ENCODE assay signal across 9 mouse cellular contexts in genomic region chr10:81143157-81143633, GRCm38 (mm10). TPM values are rescaled to one million over a fixed set of nuclear protein-coding genes. Genes with fewer than 3 reads are reported as not detected.
DNase-seq lines count a peak whose midpoint lies in the region; ATAC-seq and TF ChIP-seq lines count a peak whose summit lies in the region.
"Had no signal": no experiment of that assay in that cellular context is flagged by ENCODE, and none has a peak within 500 bp of the region (broad histone marks: within the 10 kb centered on the region; RNA-seq: fewer than 3 reads in every experiment).

No protein-coding gene starts in this region.

- H3K4me1 ChIP-seq in heart, embryonic 10.5 days = peaks cover 82% of the 10 kb centered on the region
- H3K4me1 ChIP-seq in embryonic fibroblast, embryonic 13.5 days (ENCODE audit: control insufficient read depth, insufficient read depth, low read length) = peaks cover 16% of the 10 kb centered on the region
- peaks cover 9% of the 10 kb centered on the region for H3K4me1 ChIP-seq in stomach, postnatal 0 days (replicated peaks; ENCODE audit: control insufficient read depth, insufficient read depth)
- peaks cover 22% of the 10 kb centered on the region for H3K4me1 ChIP-seq in kidney, adult 2 months (ENCODE audit: control insufficient read depth, insufficient read depth, low read length)

- H3K9ac ChIP-seq in stomach, postnatal 0 days (ENCODE audit: low read length) = peak overlapping the region; percentile 87; the same call in 1 of the 2 replicates

- intact Hi-C loops in gastrocnemius, postnatal 14 days (cut with DNase I; ENCODE audit: low total_unique reads) = no loop called here

- no peak for TF ChIP-seq CTCF in embryonic fibroblast, embryonic 13.5 days (IDR thresholded peaks at IDR 0.05; ENCODE audit: borderline replicate concordance, insufficient read depth, low read length)
- peak; percentile 22; the same call in 1 of the 2 replicates for TF ChIP-seq CTCF in stomach, postnatal 0 days (IDR thresholded peaks at IDR 0.05; ENCODE audit: low read depth)
- TF ChIP-seq CTCF in kidney, adult 2 months (conservative IDR thresholded peaks at IDR 0.05; ENCODE audit: insufficient read depth, insufficient read length, low read depth, low read length) = no peak

- H3K36me3 ChIP-seq in heart, embryonic 10.5 days = peaks cover 60% of the 10 kb centered on the region
- peaks cover 24% of the 10 kb centered on the region for H3K36me3 ChIP-seq in stomach, postnatal 0 days (ENCODE audit: control insufficient read depth, insufficient read depth, low read length)
- peaks cover 5% of the 10 kb centered on the region for H3K36me3 ChIP-seq in kidney, adult 2 months (ENCODE audit: control insufficient read depth, insufficient read depth, low read length)

- no peaks in the 10 kb centered on the region for H3K9me3 ChIP-seq in heart, embryonic 10.5 days
- no peaks in the 10 kb centered on the region for H3K9me3 ChIP-seq in stomach, postnatal 0 days (ENCODE audit: control insufficient read depth, low read length)
- H3K9me3 ChIP-seq: neural tube, embryonic 12.5 days had no signal

- no peak overlapping the region for H3K4me3 ChIP-seq in heart, embryonic 10.5 days
- H3K4me3 ChIP-seq in embryonic fibroblast, embryonic 13.5 days (ENCODE audit: insufficient read depth, low read length) = no peak overlapping the region
- H3K4me3 ChIP-seq in stomach, postnatal 0 days (ENCODE audit: low read depth, low read length) = no peak overlapping the region
- H3K4me3 ChIP-seq in kidney, adult 2 months (ENCODE audit: insufficient read depth, low read depth, low read length) = no peak overlapping the region
- H3K4me3 ChIP-seq: neural tube, embryonic 12.5 days had no signal

- no peak overlapping the region for H3K4me2 ChIP-seq in stomach, postnatal 0 days (replicated peaks; ENCODE audit: low read depth)

- 92% methylated on average over 7 of the region's 7 CpGs for WGBS in heart, embryonic 10.5 days
- WGBS in stomach, postnatal 0 days = 76% methylated on average over 7 of the region's 7 CpGs
- WGBS in kidney, adult 2 months = 87% methylated on average over 7 of the region's 7 CpGs

- ATAC-seq in stomach, postnatal 0 days (ENCODE audit: low FRiP score, low TSS enrichment) = no peak

- DNase-seq in heart, embryonic 10.5 days (ENCODE audit: low spot score) = no peak
- no peak for DNase-seq in heart, adult 9 months (ENCODE audit: low spot score in 2 of 2)
- DNase-seq in urinary bladder, postnatal 14 days (ENCODE audit: low spot score) = peak; percentile 57
- DNase-seq in urinary bladder, postnatal 4 days (ENCODE audit: low spot score in 2 of 2) = no peak
- peak; percentile 59 for DNase-seq in stomach, postnatal 0 days (ENCODE audit: low spot score)
- no peak for DNase-seq in gastrocnemius, postnatal 14 days
- DNase-seq in kidney, adult 2 months = no peak

- no peaks in the 10 kb centered on the region for H3K27me3 ChIP-seq in heart, embryonic 10.5 days (ENCODE audit: insufficient read depth, poor library complexity, severe bottlenecking)
- no peaks in the 10 kb centered on the region for H3K27me3 ChIP-seq in stomach, postnatal 0 days (ENCODE audit: control insufficient read depth, insufficient read depth, low read length)
- no peaks in the 10 kb centered on the region for H3K27me3 ChIP-seq in kidney, adult 2 months (replicated peaks; ENCODE audit: control insufficient read depth, insufficient read depth, low read length)
- H3K27me3 ChIP-seq: neural tube, embryonic 12.5 days had no signal

- TF ChIP-seq EP300 in stomach, postnatal 0 days (optimal IDR thresholded peaks at IDR 0.05) = no peak

- peak overlapping the region; percentile 98; the same call in 1 of the 2 replicates for H3K27ac ChIP-seq in heart, embryonic 10.5 days
- peak overlapping the region; percentile 43; the same call in 1 of the 2 replicates for H3K27ac ChIP-seq in embryonic fibroblast, embryonic 13.5 days (ENCODE audit: insufficient read depth, low read length)
- peak overlapping the region; percentile 96 for H3K27ac ChIP-seq in stomach, postnatal 0 days (replicated peaks)
- H3K27ac ChIP-seq in kidney, adult 2 months (ENCODE audit: insufficient read depth, low read depth, low read length) = no peak overlapping the region
- H3K27ac ChIP-seq: neural tube, embryonic 12.5 days had no signal

- TF ChIP-seq POLR2A in embryonic fibroblast, embryonic 13.5 days (IDR thresholded peaks at IDR 0.05; ENCODE audit: low read depth, low read length) = no peak
- no peak for TF ChIP-seq POLR2A in kidney, adult 2 months (IDR thresholded peaks at IDR 0.05; ENCODE audit: low read depth, low read length)

RNA-seq across cellular contexts. Expression of gene Zbtb7a, which starts 8.2 kb away (rescaled TPM):
- 17.6 and 18.6 TPM in 2 replicates for polyA plus RNA-seq in heart, embryonic 10.5 days (2016; fragmentation: Nextera tagmentation; extraction: Ambion mirVana)
- 16.9 and 23.5 TPM in 2 replicates for polyA plus RNA-seq in embryonic fibroblast, embryonic 13.5 days (2011; ENCODE audit: insufficient read length, low read depth, missing spikeins)
- 87.5 and 94.1 TPM in 2 replicates for polyA plus RNA-seq in stomach, postnatal 0 days (2015; fragmentation: Nextera tagmentation; extraction: Ambion mirVana)
- 10 to 100 TPM; 28.2 to 30.1 TPM for total RNA-seq in gastrocnemius, postnatal 14 days (2021)
- polyA plus RNA-seq in kidney, adult 2 months (2012; rRNA removed) = 36.0 and 37.1 TPM in 2 replicates

RNA-seq across cellular contexts. Expression of gene Pias4, which starts 24.5 kb away (rescaled TPM):
- polyA plus RNA-seq in heart, embryonic 10.5 days (2016; fragmentation: Nextera tagmentation; extraction: Ambion mirVana) = 53.5 and 62.2 TPM in 2 replicates
- 25.6 and 27.9 TPM in 2 replicates for polyA plus RNA-seq in embryonic fibroblast, embryonic 13.5 days (2011; ENCODE audit: insufficient read length, low read depth, missing spikeins)
- 18.7 and 20.9 TPM in 2 replicates for polyA plus RNA-seq in stomach, postnatal 0 days (2015; fragmentation: Nextera tagmentation; extraction: Ambion mirVana)
- total RNA-seq in gastrocnemius, postnatal 14 days (2021) = 10 to 100 TPM; 12.3 to 12.8 TPM
- 34.6 and 36.8 TPM in 2 replicates for polyA plus RNA-seq in kidney, adult 2 months (2012; rRNA removed)

RNA-seq across cellular contexts. Expression of gene Eef2, which starts 33.2 kb away (rescaled TPM):
- polyA plus RNA-seq in heart, embryonic 10.5 days (2016; fragmentation: Nextera tagmentation; extraction: Ambion mirVana) = 447 and 460 TPM in 2 replicates
- polyA plus RNA-seq in embryonic fibroblast, embryonic 13.5 days (2011; ENCODE audit: insufficient read length, low read depth, missing spikeins) = 1,643 and 1,827 TPM in 2 replicates
- 337 and 380 TPM in 2 replicates for polyA plus RNA-seq in stomach, postnatal 0 days (2015; fragmentation: Nextera tagmentation; extraction: Ambion mirVana)
- total RNA-seq in gastrocnemius, postnatal 14 days (2021) = 100 to 1,000 TPM; 892 to 898 TPM
- polyA plus RNA-seq in kidney, adult 2 months (2012; rRNA removed) = 1,330 and 1,454 TPM in 2 replicates

RNA-seq across cellular contexts. Expression of gene Map2k2, which starts 37.5 kb away (rescaled TPM):
- 173 and 196 TPM in 2 replicates for polyA plus RNA-seq in heart, embryonic 10.5 days (2016; fragmentation: Nextera tagmentation; extraction: Ambion mirVana)
- 61.3 and 69.6 TPM in 2 replicates for polyA plus RNA-seq in embryonic fibroblast, embryonic 13.5 days (2011; ENCODE audit: insufficient read length, low read depth, missing spikeins)
- polyA plus RNA-seq in stomach, postnatal 0 days (2015; fragmentation: Nextera tagmentation; extraction: Ambion mirVana) = 135 and 142 TPM in 2 replicates
- 100 to 1,000 TPM; 163 to 171 TPM for total RNA-seq in gastrocnemius, postnatal 14 days (2021)
- 173 and 180 TPM in 2 replicates for polyA plus RNA-seq in kidney, adult 2 months (2012; rRNA removed)

RNA-seq across cellular contexts. Expression of gene Dapk3, which starts 39.6 kb away (rescaled TPM):
- polyA plus RNA-seq in heart, embryonic 10.5 days (2016; fragmentation: Nextera tagmentation; extraction: Ambion mirVana) = 56.3 and 78.7 TPM in 2 replicates
- 48.4 and 51.2 TPM in 2 replicates for polyA plus RNA-seq in embryonic fibroblast, embryonic 13.5 days (2011; ENCODE audit: insufficient read length, low read depth, missing spikeins)
- polyA plus RNA-seq in stomach, postnatal 0 days (2015; fragmentation: Nextera tagmentation; extraction: Ambion mirVana) = 44.6 and 51.8 TPM in 2 replicates
- total RNA-seq in gastrocnemius, postnatal 14 days (2021) = 10 to 100 TPM; 21.2 to 24.8 TPM
- 52.9 and 54.0 TPM in 2 replicates for polyA plus RNA-seq in kidney, adult 2 months (2012; rRNA removed)

Comparison
In these comparisons a context has a peak if more than half of its experiments do, and no peak if none do; other contexts are left out.
1. DNase-seq: peak in urinary bladder, postnatal 14 days (single experiment) and stomach, postnatal 0 days (single experiment); none in heart, embryonic 10.5 days (single experiment), heart, adult 9 months (0 of 2), urinary bladder, postnatal 4 days (0 of 2), gastrocnemius, postnatal 14 days (single experiment) and kidney, adult 2 months (single experiment).